Mouse (Mus musculus) olfactory bulb, adult 2 months (tissue): ENCODE data around the gene Pnmal1.

ENCODE experiments used
- CTCF ChIP-seq: fragments of 200-500 bp; IDR thresholded peaks from 2 replicates; pipeline ENCODE4 v1.5.1; 2012; ENCODE audit warnings: low read depth, mild to moderate bottlenecking, low read length, moderate library complexity; ENCODE audit not compliant: insufficient read depth
- POLR2A ChIP-seq: fragments of 200-500 bp; IDR thresholded peaks from 2 replicates; pipeline ENCODE4 v1.6.1; 2012; ENCODE audit warnings: mild to moderate bottlenecking, low read depth, low read length, moderate library complexity; ENCODE audit not compliant: insufficient read depth

DNA sequence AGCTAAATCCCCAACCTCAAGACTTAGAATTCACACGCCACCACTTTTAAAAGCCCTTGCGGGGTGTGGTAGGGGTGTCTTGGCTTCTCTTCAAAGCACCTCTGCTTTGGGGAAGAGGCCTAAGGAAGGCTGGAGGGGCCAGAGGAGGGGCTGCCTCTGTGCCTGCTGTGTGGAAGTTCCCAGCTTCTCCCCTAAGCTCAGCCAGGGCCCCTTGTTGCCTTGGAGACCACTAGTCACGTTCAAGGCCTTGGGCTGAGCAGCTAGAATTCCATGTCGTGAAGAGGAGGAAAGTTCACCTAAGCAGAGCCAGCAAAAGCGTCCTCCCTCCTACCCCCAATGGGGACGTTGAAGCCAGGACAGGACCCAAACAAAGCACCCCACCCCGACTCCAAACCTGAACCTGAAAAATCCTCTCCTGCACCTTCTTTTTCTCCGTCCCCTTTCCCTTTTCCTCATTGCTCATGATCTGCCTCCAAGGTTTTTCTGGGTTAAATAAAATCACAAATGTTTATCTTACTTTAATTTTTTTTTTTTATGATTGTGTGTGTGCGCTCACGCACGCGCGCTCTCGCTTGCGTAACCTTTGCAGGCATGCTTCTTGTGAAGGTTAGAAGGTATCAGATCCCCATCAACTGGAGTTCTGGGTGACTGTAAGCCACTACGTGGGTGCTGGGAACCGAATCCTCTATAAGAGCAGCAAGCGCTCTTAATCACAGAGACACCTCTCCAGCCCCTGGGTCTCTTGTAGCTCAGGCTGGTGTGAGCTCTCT, 32.4 kb downstream of the Pnmal1 start:
- TF ChIP-seq CTCF: no peak
- TF ChIP-seq POLR2A: no peak
